Mouse (Mus musculus): ENCODE measurements around the gene 2610528J11Rik.

DNA sequence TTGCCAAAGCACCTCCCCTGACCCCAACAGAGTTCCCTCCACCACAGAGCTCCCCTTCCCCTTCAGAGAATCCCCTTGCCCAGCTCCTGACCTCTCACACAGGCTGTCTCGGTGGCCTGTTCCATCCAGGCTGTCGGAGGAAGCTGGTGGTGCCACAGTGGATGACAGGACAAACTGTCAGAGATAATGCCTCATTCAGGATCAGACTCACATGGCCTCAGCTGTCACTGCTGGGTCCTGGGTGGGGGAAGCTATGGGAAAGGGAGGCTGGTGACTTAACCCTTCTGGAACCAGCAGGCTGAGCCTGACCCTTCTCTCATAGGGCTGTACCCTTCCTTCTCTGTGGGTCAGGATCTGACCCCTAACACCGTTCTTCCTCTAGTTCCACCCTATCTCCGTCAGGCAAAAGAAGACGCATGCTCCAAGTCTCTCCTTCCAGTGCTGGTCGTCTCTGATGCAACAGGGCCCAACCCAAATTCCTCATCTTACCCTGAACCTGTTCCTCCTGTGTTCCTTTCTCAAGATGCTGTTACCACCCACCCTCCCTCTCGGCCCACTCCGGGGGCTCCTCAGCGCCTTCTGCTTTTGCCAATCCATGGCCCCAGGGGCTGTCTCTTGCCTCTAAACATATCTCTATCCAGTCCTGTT lies 15.8 kb downstream of the 2610528J11Rik start:
- no peak for TF ChIP-seq CTCF (IDR thresholded peaks at IDR 0.05; ENCODE audit: insufficient read depth, low read length)
- TF ChIP-seq POLR2A (IDR thresholded peaks at IDR 0.05; ENCODE audit: borderline replicate concordance, extremely low read depth, low read depth, low read length) = no peak

All from lung, adult 2 months (tissue).